7 mouse cellular contexts compared by ENCODE assay signal in genomic region chr5:118171665-118172064, GRCm38 (mm10). TPM values are rescaled to one million over a fixed set of nuclear protein-coding genes. Genes with fewer than 3 reads are reported as not detected.
DNase-seq lines count a peak whose midpoint lies in the region; ATAC-seq lines count a peak whose summit lies in the region.

No protein-coding gene starts in this region.

- peaks cover 80% of the 10 kb centered on the region for H3K27me3 ChIP-seq in embryonic facial prominence, embryonic 15.5 days
- H3K27me3 ChIP-seq in intestine, embryonic 16.5 days (replicated peaks; ENCODE audit: control insufficient read depth, insufficient read depth, low read length), result peaks cover 63% of the 10 kb centered on the region
- H3K27me3 ChIP-seq in midbrain, embryonic 15.5 days (replicated peaks), result peaks cover 63% of the 10 kb centered on the region

- ATAC-seq in embryonic facial prominence, embryonic 15.5 days (ENCODE audit: insufficient number of reproducible peaks, low FRiP score, low TSS enrichment, low read depth), result no peak
- ATAC-seq in intestine, embryonic 16.5 days, result no peak
- no peak for ATAC-seq in midbrain, embryonic 15.5 days (replicated peaks)

- 0 out of 2 replicates have a peak, but pooled peaks cover 4% of the 10 kb centered on the region for H3K9me3 ChIP-seq in embryonic facial prominence, embryonic 15.5 days (replicated peaks)
- H3K9me3 ChIP-seq in intestine, embryonic 16.5 days (ENCODE audit: control insufficient read depth, low read length), result peaks cover 7% of the 10 kb centered on the region
- H3K9me3 ChIP-seq in midbrain, embryonic 15.5 days, result no peaks in the 10 kb centered on the region

- H3K9ac ChIP-seq in embryonic facial prominence, embryonic 15.5 days, result no peak overlapping the region
- H3K9ac ChIP-seq in intestine, embryonic 16.5 days (ENCODE audit: low read depth, low read length), result peak overlapping the region; percentile 37; the same call in 1 of the 2 replicates
- no peak overlapping the region for H3K9ac ChIP-seq in midbrain, embryonic 15.5 days

- H3K27ac ChIP-seq in embryonic facial prominence, embryonic 15.5 days (replicated peaks), result no peak overlapping the region
- no peak overlapping the region for H3K27ac ChIP-seq in intestine, embryonic 16.5 days (ENCODE audit: low read length)
- no peak overlapping the region for H3K27ac ChIP-seq in midbrain, embryonic 15.5 days

- WGBS in embryonic facial prominence, embryonic 15.5 days, result under 1% methylated on average over 36 of the region's 36 CpGs
- 1% methylated on average over 36 of the region's 36 CpGs for WGBS in intestine, embryonic 16.5 days
- 0% methylated on average over 36 of the region's 36 CpGs for WGBS in midbrain, embryonic 15.5 days

- H3K4me3 ChIP-seq in embryonic facial prominence, embryonic 15.5 days (replicated peaks), result peak overlapping the region; percentile 40
- peak overlapping the region; percentile 49 for H3K4me3 ChIP-seq in intestine, embryonic 16.5 days (ENCODE audit: low read length)
- H3K4me3 ChIP-seq in midbrain, embryonic 15.5 days, result peak overlapping the region; percentile 51

- peak overlapping the region; percentile 69 for H3K4me2 ChIP-seq in embryonic facial prominence, embryonic 15.5 days (replicated peaks)
- H3K4me2 ChIP-seq in intestine, embryonic 16.5 days (ENCODE audit: low read depth, low read length), result peak overlapping the region; percentile 67
- peak overlapping the region; percentile 86 for H3K4me2 ChIP-seq in midbrain, embryonic 15.5 days

- H3K36me3 ChIP-seq in embryonic facial prominence, embryonic 15.5 days, result no peaks in the 10 kb centered on the region
- H3K36me3 ChIP-seq in intestine, embryonic 16.5 days (ENCODE audit: control insufficient read depth, insufficient read depth, low read length), result no peaks in the 10 kb centered on the region
- H3K36me3 ChIP-seq in midbrain, embryonic 15.5 days (replicated peaks), result no peaks in the 10 kb centered on the region

- peaks cover 36% of the 10 kb centered on the region for H3K4me1 ChIP-seq in embryonic facial prominence, embryonic 15.5 days
- H3K4me1 ChIP-seq in intestine, embryonic 16.5 days (ENCODE audit: control insufficient read depth, insufficient read depth, low read length), result peaks cover 25% of the 10 kb centered on the region
- H3K4me1 ChIP-seq in midbrain, embryonic 15.5 days, result peaks cover 28% of the 10 kb centered on the region

- peak; percentile 48 to 78 for DNase-seq in layer of hippocampus, adult 18-20 months (ENCODE audit: low spot score in 2 of 2)
- DNase-seq in layer of hippocampus, adult 9-10 months (ENCODE audit: low spot score), result no peak
- no peak for DNase-seq in T-cell, adult 2 months (ENCODE audit: low spot score)
- no peak for DNase-seq in lung, postnatal 14 days

RNA-seq across cellular contexts. Expression of gene Hrk, which starts 7.2 kb away (rescaled TPM):
- 10 to 100 TPM; 30.8 to 35.9 TPM for total RNA-seq in layer of hippocampus, adult 18-20 months (2021)
- polyA plus RNA-seq in embryonic facial prominence, embryonic 15.5 days (2015; fragmentation: Nextera tagmentation; extraction: Ambion mirVana), result 0.36 and 0.63 TPM in 2 replicates
- 0.12 and 0.21 TPM in 2 replicates for polyA plus RNA-seq in intestine, embryonic 16.5 days (2015; fragmentation: Nextera tagmentation; extraction: Ambion mirVana)
- 3.9 and 4.5 TPM in 2 replicates for polyA plus RNA-seq in midbrain, embryonic 15.5 days (2015; fragmentation: Nextera tagmentation; extraction: Ambion mirVana)

RNA-seq across cellular contexts. Expression of gene Fbxw8, which starts 16.4 kb away (rescaled TPM):
- 10 to 100 TPM; 34.4 to 34.7 TPM for total RNA-seq in layer of hippocampus, adult 18-20 months (2021)
- 27.7 and 28.1 TPM in 2 replicates for polyA plus RNA-seq in embryonic facial prominence, embryonic 15.5 days (2015; fragmentation: Nextera tagmentation; extraction: Ambion mirVana)
- polyA plus RNA-seq in intestine, embryonic 16.5 days (2015; fragmentation: Nextera tagmentation; extraction: Ambion mirVana), result 16.0 and 17.8 TPM in 2 replicates
- 20.0 and 22.3 TPM in 2 replicates for polyA plus RNA-seq in midbrain, embryonic 15.5 days (2015; fragmentation: Nextera tagmentation; extraction: Ambion mirVana)

Comparison
In these comparisons a context has a peak if more than half of its experiments do, and no peak if none do; other contexts are left out.
1. DNase-seq: peak in layer of hippocampus, adult 18-20 months (2 of 2); none in layer of hippocampus, adult 9-10 months (single experiment), T-cell, adult 2 months (single experiment) and lung, postnatal 14 days (single experiment).
2. Peak in every context shown above with its lines, with median percentiles within 50 percentile points of each other: H3K4me2 ChIP-seq and H3K4me3 ChIP-seq.